Mouse (Mus musculus) midbrain, postnatal 0 days (tissue): ENCODE measurements around the gene Plod3. TPM values are rescaled to one million over a fixed set of nuclear protein-coding genes. Genes with fewer than 3 reads are reported as not detected.

Experiments used
- ATAC-seq: fragments of 200-750 bp; cut with Nextera tagmentation; 2 replicates; pipeline ENCODE4 v1.8.0; 2017; ENCODE audit warnings: moderate number of reproducible peaks, mild to moderate bottlenecking, moderate TSS enrichment, moderate library complexity; ENCODE audit not compliant: low FRiP score
- DNase-seq: peaks from one replicate; pipeline ENCODE4 v3.0.0-alpha.2; 2015; ENCODE audit warnings: low spot score
- H3K27ac ChIP-seq: fragments of 300-500 bp; sonication (generic); 2 replicates; pipeline ENCODE4 v1.5.1; 2014; ENCODE audit warnings: low read depth, mild to moderate bottlenecking, low read length, mixed read lengths
- H3K27me3 ChIP-seq: fragments of 300-500 bp; sonication (generic); 2 replicates; pipeline ENCODE4 v1.6.1; 2014; ENCODE audit warnings: low read length, control low read depth, mixed read lengths; ENCODE audit not compliant: insufficient read depth
- H3K36me3 ChIP-seq: fragments of 300-500 bp; sonication (generic); 2 replicates; pipeline ENCODE4 v1.6.1; 2014; ENCODE audit warnings: low read length, control low read depth, mixed read lengths; ENCODE audit not compliant: insufficient read depth
- H3K4me1 ChIP-seq: fragments of 300-500 bp; sonication (generic); 2 replicates; pipeline ENCODE4 v1.6.1; 2014; ENCODE audit warnings: mild to moderate bottlenecking, control low read depth, antibody characterized with exemption, low read length, mixed read lengths; ENCODE audit not compliant: insufficient read depth
- H3K4me2 ChIP-seq: fragments of 300-500 bp; sonication (generic); 2 replicates; pipeline ENCODE4 v1.6.1; 2014; ENCODE audit warnings: low read depth, mild to moderate bottlenecking, low read length, mixed read lengths; ENCODE audit not compliant: poor library complexity, severe bottlenecking
- H3K4me3 ChIP-seq: fragments of 300-500 bp; sonication (generic); 2 replicates; pipeline ENCODE4 v1.5.1; 2014; ENCODE audit warnings: low read depth, mild to moderate bottlenecking, low read length, moderate library complexity
- H3K9ac ChIP-seq: fragments of 300-500 bp; sonication (generic); replicated peaks from 2 replicates; pipeline ENCODE4 v1.6.1; 2014; ENCODE audit warnings: mild to moderate bottlenecking, low read length, moderate library complexity, mixed read lengths; ENCODE audit not compliant: poor library complexity, severe bottlenecking
- H3K9me3 ChIP-seq: fragments of 300-500 bp; sonication (generic); 2 replicates; pipeline ENCODE4 v1.6.1; 2016; ENCODE audit warnings: low read length, control low read depth
- CTCF ChIP-seq: IDR thresholded peaks from 2 replicates; pipeline ENCODE4 v1.5.1; 2016; ENCODE audit warnings: antibody characterized with exemption, mild to moderate bottlenecking
- WGBS: fragments of 180-500 bp; shearing (Covaris S2); extraction: QIAGEN DNeasy Blood & Tissue Kit; methylation state at CpG from one replicate; pipeline ENCODE4 v1.1.7; 2014; 5-methylcytosine and 5-hydroxymethylcytosine counted together
- polyA plus RNA-seq: library from polyadenylated mRNA; unstranded; fragments of >200 nt; fragmentation: Nextera tagmentation; extraction: Ambion mirVana; gene quantifications from 2 replicates; pipeline ENCODE4 v1.2.1, GENCODE M21; 2015
- total RNA-seq: library from RNA; depleted of rRNA; stranded (reverse); fragments of >200 nt; gene quantifications from 2 replicates; pipeline ENCODE4 v1.2.3, GENCODE M21; 2014

Plod3 gene
- total and polyA plus RNA-seq, 2 experiments from 2014 or later, result 26.7 to 68.1 TPM

DNA sequence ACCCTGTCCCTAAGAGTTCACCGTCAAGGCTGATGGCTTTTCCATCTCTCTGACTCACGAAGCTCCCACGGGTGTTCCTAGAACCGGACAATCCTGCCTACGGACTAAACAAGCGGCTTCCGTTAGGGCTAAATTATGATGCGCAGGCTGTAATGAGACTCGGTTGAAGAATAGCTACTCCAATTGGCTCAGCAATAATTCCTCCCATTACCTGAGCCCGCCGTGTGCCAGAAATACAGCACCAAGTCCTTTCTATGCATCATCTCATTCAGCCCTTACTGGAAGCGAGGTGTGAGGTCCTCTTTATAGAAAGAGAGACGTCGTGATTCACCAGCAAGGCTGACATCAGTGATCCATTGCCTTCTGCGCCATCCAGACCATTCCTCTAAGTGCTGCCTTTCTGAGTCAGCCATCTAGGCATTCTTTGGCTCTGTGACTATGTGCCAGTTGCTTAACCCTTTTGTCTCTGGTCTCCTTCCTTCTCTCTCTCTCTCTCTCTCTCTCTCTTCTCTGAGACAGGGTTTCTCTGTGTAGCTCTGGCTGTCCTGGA, 25.7 kb downstream of the Plod3 start:
- H3K4me2 ChIP-seq, result no peak overlapping the region

DNA sequence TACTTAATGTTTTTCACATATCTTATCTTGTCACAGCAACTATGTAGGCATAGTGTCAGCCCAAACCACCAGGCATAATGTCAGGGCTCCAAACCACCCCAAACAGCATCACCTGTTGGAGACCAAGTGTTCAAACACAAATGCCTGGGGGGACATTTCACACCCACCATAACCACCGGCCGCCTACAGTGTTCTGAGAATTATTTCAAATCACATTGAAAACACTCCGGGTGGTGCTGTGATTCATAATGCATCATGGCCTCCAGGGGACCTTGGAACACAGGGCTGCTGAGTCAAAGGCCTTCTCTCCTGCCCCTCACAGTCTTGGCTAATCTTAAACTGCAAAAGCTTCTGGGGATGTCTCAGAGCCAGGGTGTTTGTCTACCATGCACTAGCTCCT, 29.1 kb downstream of the Plod3 start:
- WGBS, result 87% methylated on average over 3 of the region's 3 CpGs
- no peak for ATAC-seq
- DNase-seq, result no peak

More for the DNA sequence above, 25.7 kb downstream of the Plod3 start:
- 75% methylated on average over 15 of the region's 15 CpGs for WGBS
- Histone ChIP-seq H3K9me3 (no peaks in the 10 kb centered on the region), H3K4me1 (no peaks in the 10 kb centered on the region), H3K36me3 (no peaks in the 10 kb centered on the region), H3K27ac (no peak overlapping the region), H3K4me3 (no peak overlapping the region), H3K9ac (no peak overlapping the region), H3K27me3 (no peaks in the 10 kb centered on the region)
- no peak for DNase-seq
- ATAC-seq, result no peak
- no peak for TF ChIP-seq CTCF

DNA sequence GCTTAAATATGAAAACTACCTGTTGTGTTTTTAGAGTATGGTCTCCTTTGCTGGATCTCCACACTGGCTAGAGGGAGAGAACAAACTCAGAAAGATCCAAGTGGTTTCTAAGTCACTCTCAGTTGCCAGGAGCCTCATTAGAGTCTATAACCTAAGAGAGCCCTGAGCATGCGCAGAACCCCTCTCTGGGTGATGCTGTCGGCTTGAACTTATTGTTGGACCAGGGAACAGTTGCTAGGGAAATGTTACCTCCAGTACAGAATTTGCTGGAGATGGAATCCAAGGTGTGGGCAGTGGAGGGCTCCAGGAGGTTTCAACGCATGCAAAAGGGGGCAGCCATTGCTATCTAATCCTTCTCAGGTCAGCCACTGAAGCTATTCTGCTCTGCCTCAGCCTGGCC, 37.5 kb downstream of the Plod3 start:
- no peak for TF ChIP-seq CTCF
- WGBS, result 49% methylated on average over 3 of the region's 3 CpGs
- DNase-seq (no peak), ATAC-seq (no peak)
- Histone ChIP-seq H3K9ac (no peak overlapping the region), H3K27ac (no peak overlapping the region), H3K4me1 (no peaks in the 10 kb centered on the region), H3K27me3 (peaks cover 23% of the 10 kb centered on the region), H3K9me3 (no peaks in the 10 kb centered on the region), H3K4me3 (no peak overlapping the region), H3K36me3 (no peaks in the 10 kb centered on the region), H3K4me2 (no peak overlapping the region)

More for the DNA sequence above, 29.1 kb downstream of the Plod3 start:
- Histone ChIP-seq H3K9ac (no peak overlapping the region), H3K27me3 (no peaks in the 10 kb centered on the region), H3K4me1 (no peaks in the 10 kb centered on the region), H3K4me2 (no peak overlapping the region), H3K9me3 (no peaks in the 10 kb centered on the region), H3K36me3 (no peaks in the 10 kb centered on the region), H3K27ac (no peak overlapping the region), H3K4me3 (no peak overlapping the region)
- no peak for TF ChIP-seq CTCF

DNA sequence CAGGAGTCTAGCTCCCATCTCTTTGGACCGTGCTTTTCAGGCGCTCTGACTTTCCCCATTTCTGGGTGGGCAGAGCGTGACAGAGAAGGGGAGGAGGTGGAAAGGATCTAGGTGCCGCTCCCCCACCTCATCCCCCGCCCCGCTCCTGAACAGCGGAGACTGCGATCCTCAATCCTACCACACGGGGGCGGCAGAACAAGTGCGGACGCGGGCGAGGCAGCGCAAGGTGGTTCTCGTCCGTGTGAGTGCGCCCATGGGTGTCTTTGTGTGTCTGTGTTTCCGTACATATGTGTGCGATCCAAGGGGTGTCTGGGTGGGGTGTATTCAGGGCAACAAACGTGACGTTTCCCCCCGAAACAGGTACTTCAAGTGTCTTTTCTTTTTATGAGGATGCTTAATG, 38.3 kb downstream of the Plod3 start:
- Histone ChIP-seq H3K9me3 (no peaks in the 10 kb centered on the region), H3K4me3 (peak overlapping the region; percentile 36), H3K27me3 (peaks cover 23% of the 10 kb centered on the region), H3K36me3 (no peaks in the 10 kb centered on the region), H3K4me1 (no peaks in the 10 kb centered on the region), H3K4me2 (peak overlapping the region; percentile 49), H3K27ac (no peak overlapping the region), H3K9ac (peak overlapping the region; percentile 24; the same call in 1 of the 2 replicates)
- DNase-seq (peak; percentile 76), ATAC-seq (no peak)
- peak; percentile 100 for TF ChIP-seq CTCF
- WGBS, result under 1% methylated on average over 23 of the region's 23 CpGs

DNA sequence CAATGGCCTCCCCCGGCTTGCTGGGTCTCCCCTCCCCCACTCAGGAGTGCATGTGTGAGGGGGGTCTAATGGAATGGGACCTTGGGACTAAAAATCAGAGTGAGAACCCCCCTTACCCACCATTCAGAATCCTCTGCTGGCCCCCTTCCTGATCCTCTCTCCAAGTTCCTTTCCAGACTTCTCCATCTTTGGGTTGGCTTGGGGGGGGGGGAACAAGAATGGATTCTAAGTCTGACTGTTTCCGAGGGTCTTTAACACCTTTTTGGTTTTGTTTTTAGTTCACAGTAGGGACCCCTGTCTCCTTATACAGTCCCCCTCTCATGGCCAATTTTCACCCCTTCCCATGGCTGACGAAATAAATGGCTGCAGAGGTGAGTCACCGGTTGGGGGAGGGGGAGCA, 39.3 kb downstream of the Plod3 start, which contains the start of gene Vgf:
TSS of gene Vgf (plus strand) at position 301 of the 400 bp plus-strand sequence.
- no peaks in the 10 kb centered on the region for H3K4me1 ChIP-seq
- no peaks in the 10 kb centered on the region for H3K36me3 ChIP-seq
- 29% methylated on average over 4 of the region's 4 CpGs for WGBS
- no peak for DNase-seq
- ATAC-seq, result no peak
- H3K9ac ChIP-seq, result peak within 1 kb of the TSS; percentile 24; the same call in 1 of the 2 replicates
- H3K9me3 ChIP-seq, result no peaks in the 10 kb centered on the region
- TF ChIP-seq CTCF, result no peak
- no peak within 1 kb of the TSS for H3K27ac ChIP-seq
- H3K4me2 ChIP-seq, result peak within 1 kb of the TSS; percentile 49
- H3K27me3 ChIP-seq, result peaks cover 27% of the 10 kb centered on the region
- peak within 1 kb of the TSS; percentile 36 for H3K4me3 ChIP-seq

DNA sequence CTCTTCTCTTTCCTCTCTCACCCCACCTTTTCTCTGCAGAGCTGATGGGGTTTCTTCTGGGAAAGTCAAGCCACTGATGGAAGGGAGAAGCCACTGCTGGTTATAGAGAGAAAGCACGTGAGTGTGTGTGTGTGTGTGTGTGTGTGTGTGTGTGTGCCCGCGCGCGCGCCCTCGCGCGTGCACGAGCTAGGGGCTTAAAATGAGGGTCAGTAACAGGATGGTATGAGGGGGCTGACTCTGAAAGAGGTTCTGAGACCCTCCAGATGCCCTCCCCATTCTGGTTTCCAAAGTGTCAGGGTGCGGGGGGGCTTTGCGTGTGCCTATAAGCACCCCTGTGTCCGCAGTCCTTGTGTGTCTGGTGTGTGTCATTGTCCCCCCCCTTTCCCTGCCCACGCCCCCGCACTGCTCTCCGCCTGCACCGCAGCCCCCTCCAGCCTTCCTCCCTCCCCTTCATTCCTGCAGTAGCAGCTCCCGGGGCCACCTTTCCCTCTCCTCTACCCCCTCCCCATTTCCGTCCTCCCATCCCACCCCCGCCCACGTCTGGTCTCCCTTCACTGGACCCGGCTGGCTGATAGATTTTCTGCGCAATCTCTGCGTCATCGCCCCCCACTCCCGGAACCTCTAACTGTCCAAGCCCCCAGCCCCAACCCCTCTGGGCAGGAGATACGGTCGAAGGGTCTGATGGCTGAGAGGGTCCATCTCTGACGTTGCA, 41.9 kb downstream of the Plod3 start:
- H3K4me2 ChIP-seq, result peak overlapping the region; percentile 95
- DNase-seq (peak; percentile 81), ATAC-seq (peak; percentile 28)
- H3K9ac ChIP-seq, result peak overlapping the region; percentile 74
- WGBS, result 4% methylated on average over 24 of the region's 29 CpGs
- H3K9me3 ChIP-seq, result no peaks in the 10 kb centered on the region
- peak overlapping the region; percentile 90 for H3K27ac ChIP-seq
- no peaks in the 10 kb centered on the region for H3K36me3 ChIP-seq
- no peak for TF ChIP-seq CTCF
- H3K4me1 ChIP-seq, result peaks cover 4% of the 10 kb centered on the region; the same call in 1 of the 2 replicates
- peaks cover 27% of the 10 kb centered on the region for H3K27me3 ChIP-seq
- H3K4me3 ChIP-seq, result peak overlapping the region; percentile 58
